Mouse (Mus musculus) left cerebral cortex, postnatal 25 days (tissue): ENCODE results near the gene Polg2. TPM values are rescaled to one million over a fixed set of nuclear protein-coding genes. Genes with fewer than 3 reads are reported as not detected.
"Not testable (repeated sequence)": the region's sequence is repeated elsewhere in the genome, so short reads cannot be mapped to it uniquely, and the experiment has no call there.

Experiments
- DNase-seq, 2 experiments: peaks; one replicate each; pipeline ENCODE4 v3.0.0; 2022; ENCODE audit warnings: low spot score in 2 of 2, mixed read lengths in 1 of 2
- intact Hi-C: fragments of 180-260 bp; cut with DNase I; formaldehyde crosslinking; loops from one replicate; pipeline ENCODE4 v1.15.1; 2025
- total RNA-seq, 2 experiments: library from RNA; stranded (reverse); gene quantifications; 2 replicates each; pipeline ENCODE4 v1.2.3; 2021

Polg2 gene
- total RNA-seq = 1 to 10 TPM; 2.8 to 4.4 TPM

DNA sequence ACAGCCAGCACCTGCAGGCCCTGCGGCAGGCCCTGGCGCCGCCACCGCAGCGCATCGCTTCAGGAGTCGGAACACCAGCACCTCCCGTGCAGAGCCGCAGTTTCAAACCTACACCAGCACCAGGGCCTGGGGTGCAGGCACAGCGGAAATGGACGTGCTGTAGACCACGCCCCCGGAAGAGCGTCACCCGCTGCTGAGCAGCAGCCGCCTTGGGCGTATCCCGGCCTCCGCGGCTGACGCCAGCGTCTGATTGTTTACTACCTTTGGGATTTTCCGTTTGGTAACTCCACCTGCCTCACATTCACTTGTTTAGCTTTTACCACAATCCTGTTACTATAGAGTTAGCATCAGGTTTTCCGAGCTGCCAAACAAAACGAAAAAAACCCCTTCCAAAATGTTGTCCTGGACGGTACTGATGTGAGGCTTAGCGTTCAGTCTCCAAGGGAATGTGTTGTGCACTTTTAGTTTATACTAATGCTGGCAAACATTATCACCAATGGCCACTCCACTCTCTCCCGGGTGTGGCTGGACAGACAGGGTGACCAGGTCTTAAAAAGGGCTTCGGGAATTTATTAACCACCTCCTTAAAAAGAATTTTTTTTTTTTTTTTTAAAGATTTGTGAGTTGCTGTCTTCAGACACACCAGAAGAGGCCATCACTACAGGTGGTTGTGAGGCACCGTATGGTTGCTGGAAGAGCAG, at the start of gene Polg2:
TSS of gene Polg2 (minus strand) at position 150 of the 701 bp plus-strand sequence.
- intact Hi-C loops = no loop called here
- peak; percentile 92 to 95 for DNase-seq

DNA sequence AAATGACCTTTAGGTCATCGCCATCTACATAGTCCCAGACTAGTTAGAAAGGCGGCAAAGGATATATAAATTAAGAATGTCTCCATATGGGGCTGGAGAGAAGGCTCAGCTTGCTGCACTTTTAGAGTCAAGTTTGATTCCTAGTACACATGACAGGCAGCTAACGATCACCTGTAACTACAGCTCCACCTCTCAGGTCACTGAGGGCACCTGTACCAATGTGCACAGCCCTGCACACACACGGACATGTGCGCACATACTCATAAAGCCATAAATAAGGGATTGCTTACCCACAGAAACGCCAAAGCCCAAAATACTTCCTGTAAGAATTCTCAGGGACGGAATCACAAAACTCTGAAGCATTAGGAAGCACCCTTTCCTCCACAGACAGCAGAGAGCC, 48.7 kb upstream of the Polg2 start:
- no peak for DNase-seq
- intact Hi-C loops = no loop called here

DNA sequence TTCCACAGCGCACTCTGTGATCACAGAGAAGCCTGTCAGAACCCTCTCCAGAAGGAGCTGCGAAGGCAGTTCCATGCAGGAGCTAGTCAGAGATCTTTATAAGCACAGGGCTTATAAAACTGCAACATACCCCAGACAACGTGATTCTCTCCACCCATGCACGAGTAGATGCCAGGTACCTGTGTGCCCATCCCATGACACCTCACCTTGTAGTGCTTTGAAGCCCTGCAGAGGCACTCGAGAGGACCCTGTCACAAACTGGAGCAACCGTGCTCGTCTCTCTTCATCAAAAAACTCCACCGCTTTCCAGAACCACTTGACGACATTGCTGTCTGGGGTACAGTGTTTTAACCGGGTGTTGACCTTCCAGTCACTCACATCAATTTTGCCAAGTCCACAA, 45.1 kb upstream of the Polg2 start:
- DNase-seq = no peak
- intact Hi-C loops = no loop called here

DNA sequence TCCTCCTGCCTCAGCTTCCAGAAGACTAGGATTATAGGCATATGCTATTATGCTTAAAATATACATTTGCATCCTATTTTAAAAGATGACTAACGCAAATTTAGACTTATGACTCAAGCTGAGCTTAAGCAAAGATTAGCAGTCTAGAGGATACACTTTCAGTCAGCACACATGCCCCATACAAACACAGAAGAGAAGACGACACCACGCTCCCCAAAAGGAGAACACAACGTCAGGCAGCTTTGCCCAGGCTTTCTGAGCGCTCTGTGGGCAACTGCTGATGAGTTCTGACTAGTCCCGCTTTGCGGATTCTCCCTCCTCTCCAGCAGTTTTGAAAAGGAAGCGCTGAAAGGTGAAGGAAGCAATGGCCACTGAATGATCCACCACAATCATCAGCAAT, 44.4 kb upstream of the Polg2 start:
- peak in 1 of 2 experiments; percentile 63 for DNase-seq
- intact Hi-C loops = loop anchor here (2.0 kb wide), 1 partner anchor 35 kb away; the partner anchor contains the start of genes Cep95 and Ddx5

DNA sequence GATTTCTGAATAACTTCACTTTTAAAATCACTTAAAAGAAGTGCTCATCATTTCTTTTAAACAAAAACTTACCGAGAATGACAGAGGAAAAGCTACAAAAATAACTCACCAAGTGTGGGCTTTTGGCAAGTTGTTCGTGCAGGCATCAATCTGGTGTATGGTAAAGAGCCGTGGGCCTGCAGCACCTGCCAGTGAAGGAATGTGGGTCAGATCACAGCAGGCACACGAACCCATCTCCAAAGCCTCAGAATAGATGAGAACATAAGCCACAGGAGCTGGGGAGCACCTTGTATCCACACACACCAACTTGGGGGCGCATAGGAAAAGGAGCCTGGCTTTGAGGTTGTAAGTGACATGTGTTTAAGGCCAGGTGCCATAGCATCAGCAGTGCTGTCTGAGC, 43.6 kb upstream of the Polg2 start:
- peak; percentile 68 to 91 for DNase-seq
- intact Hi-C loops = loop anchor here (2.0 kb wide), 1 partner anchor 34 kb away; the partner anchor contains the start of genes Cep95 and Ddx5

DNA sequence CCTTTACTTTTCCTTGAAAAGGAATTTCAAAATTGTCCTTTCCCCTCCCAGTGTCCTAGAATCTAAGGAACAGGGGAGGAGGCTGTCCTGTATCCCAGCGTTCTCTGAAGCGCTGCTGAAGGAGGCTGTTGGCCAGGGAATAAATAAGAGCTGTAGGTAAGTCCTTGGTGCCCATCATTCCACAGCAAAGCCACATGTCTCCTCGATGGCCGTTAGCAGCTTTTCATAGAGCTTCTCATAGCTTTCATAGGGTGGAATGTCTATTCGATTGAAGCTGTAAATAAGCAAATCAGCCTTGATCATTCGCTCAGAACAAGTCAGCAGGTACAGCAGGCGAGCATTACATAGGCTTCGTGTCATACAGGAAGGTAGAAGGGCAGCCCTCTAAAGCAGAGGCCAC, 43.2 kb upstream of the Polg2 start:
- intact Hi-C loops = loop anchor here (2.0 kb wide), 1 partner anchor 34 kb away; the partner anchor contains the start of genes Cep95 and Ddx5
- DNase-seq = no peak

DNA sequence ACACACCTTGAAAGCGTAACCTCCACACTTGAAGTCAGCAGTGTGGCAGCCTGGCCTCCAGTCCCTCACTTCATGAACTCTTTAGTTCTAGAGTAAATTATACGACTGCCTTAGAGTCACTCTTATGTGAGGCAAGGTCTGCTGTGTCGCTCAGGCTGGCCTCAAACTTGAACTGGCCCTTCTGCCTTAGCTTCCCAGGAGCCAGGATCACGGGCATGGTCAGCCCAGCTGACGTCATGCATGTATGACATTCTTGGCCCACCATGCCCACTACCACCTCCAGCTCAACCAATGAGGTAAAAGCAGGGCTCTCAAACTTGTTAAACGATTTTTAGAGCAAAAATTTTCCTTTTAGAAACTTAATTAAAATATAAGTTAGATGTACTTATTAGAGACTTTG, 42.1 kb upstream of the Polg2 start:
- DNase-seq = no peak
- intact Hi-C loops = no loop called here

DNA sequence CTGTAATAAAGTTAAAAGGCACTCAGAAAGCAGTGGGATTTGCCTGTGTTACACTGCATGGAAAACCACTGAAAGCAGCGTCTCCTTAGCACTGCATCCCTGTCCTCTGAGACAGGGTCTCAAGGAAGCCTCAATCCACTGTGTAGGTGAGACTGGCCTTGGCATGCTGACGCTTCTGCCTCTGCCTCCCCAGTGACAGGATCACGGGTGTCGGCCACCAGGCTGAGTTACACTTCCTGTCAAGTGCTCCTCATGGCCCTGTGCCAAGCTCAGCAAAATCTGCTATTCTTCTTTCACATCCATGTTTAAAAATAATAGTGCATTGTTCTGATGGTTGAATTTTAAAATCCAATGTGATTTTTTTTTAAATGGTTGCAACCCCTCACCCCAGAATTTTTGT, 41.6 kb upstream of the Polg2 start:
- intact Hi-C loops = no loop called here
- peak; percentile 17 to 55 for DNase-seq

DNA sequence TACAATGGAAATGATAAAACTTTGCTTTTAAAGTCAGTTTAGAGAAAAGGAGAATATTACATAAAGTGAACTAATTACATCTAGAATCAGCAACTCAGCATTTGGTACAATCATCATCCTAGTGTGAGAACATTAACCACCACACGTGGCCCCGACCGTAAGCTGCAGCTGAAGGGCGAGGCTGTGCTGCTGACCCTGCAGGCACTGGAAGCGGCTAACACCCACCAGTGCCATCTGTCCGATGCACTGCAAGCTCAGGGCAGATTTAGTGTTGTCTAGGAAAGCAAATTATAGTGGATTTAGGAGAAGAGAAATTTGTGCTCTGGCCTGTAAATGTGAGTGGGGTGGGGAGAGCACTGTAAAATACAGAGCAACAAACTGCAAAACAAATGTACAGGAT, 40.9 kb upstream of the Polg2 start:
- intact Hi-C loops = no loop called here
- DNase-seq = peak; percentile 9 to 17

DNA sequence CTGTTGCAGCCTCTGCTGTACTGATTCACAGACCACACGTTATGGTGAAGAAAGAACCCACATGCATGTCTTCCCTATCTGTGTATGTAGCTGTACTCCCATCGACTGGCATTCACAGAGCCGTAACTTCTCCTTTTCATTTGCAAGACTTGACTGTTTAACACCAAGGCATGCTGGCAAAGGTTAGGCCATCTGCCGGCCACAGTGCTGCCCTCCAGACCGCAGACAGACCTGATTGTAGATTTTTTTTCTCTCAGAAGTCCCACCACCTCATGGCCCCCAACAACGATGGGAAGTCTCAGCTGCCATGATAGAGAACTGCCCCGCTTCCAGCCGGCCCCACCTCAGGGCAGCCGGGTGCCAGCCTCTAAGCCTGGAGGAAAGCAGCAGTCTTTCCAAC, 40.3 kb upstream of the Polg2 start:
- no peak for DNase-seq
- intact Hi-C loops = no loop called here

DNA sequence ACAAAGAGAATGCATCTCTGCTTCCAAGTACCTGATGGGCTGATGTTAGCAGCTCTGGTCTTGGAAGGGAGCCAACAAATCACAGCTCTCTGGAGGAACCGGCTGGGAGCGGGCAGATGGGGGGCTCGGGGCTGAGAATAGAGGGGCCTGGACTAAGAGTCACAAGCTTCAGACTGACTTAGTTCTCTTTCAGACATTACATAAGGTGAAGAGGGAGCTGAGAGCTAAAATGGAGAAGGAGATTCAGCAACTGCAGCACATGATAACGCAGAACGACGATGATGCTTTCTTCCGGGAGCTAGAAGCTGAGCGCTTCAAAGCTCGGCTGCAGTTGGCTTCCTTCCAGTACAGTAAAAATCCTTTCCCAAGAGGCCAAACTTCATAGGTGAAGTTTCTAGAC, 39.0 kb upstream of the Polg2 start:
- DNase-seq = peak; percentile 18 to 62

DNA sequence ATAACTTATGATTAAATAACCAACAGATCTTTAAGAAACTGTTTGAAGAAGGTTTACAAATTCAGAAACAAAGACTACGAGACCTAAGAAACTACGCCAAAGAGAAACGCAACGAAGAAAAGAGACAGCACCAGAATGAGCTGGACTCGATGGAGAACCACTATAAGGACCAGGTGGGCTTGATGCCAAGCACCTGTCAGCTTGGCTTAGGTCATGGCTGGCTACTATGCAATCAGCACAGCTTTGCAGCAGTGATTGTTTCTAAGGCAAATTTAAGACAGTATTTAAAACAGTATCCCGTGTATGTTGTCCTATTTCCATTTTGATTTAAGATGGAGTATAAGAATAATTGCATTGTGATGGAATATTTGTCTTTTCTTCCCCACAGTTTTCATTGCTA, 38.5 kb upstream of the Polg2 start:
- intact Hi-C loops = no loop called here
- DNase-seq = peak in 1 of 2 experiments; percentile 17

More for the DNA sequence above, 39.0 kb upstream of the Polg2 start:
- intact Hi-C loops = no loop called here

DNA sequence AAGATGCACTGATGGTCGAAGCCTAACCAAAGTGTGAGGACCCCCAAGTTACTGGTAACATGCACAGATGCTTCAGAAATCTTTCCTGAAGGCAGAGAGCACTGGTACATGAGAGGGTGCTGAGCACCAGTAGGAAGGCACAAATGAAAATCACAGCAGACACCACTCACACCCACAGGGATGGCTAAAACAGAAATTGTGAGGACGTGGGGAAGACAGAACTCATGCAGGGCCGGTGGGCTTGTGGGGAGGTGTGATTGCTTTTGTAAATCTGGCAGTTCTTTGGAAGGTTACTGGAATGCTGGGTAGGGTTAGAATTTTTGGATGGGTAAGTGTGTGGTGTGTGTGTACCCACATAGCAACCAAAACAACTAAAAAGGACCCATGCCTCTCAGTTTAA, 37.8 kb upstream of the Polg2 start:
- intact Hi-C loops = no loop called here
- DNase-seq = peak; percentile 10 to 75

DNA sequence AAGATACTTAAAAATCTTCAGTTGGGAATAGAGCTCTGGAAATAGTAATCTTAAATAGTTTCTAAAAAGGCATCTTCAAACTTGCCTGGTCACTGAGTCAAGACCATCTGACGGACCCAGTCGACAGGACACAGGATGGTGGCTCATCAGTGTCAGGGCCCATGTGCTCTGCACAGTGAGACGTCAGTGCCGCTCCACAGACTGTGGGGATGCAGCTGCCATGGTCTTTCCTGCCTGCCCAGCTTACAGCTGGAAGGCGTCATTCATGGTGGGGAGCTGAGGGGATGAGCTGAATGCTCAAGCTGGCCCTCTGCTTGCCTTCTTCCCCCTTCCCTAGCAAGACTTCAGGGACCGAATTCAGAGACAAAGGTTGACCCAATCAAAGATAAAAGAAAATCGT, 37.0 kb upstream of the Polg2 start:
- intact Hi-C loops = no loop called here
- DNase-seq = peak in 1 of 2 experiments; percentile 14

DNA sequence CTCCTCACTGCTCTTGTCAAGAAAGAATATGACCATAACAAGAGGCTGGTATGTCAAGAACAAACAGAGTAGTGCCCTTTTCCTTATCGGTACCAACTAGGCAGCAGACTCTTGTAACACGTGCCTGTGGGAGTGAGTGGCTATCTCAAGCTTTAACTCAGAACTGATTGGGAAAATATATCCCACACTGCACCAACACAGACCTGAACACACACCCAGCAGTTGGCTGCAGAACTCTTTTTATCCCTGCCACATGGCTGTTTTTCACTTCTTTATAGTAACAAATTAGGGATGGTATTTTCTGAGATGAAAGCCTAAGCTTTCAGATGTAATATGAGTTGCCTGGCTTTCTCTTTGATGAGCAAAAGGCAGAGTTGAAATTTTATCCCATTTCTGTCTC, 36.4 kb upstream of the Polg2 start:
- DNase-seq = peak; percentile 15 to 70

DNA sequence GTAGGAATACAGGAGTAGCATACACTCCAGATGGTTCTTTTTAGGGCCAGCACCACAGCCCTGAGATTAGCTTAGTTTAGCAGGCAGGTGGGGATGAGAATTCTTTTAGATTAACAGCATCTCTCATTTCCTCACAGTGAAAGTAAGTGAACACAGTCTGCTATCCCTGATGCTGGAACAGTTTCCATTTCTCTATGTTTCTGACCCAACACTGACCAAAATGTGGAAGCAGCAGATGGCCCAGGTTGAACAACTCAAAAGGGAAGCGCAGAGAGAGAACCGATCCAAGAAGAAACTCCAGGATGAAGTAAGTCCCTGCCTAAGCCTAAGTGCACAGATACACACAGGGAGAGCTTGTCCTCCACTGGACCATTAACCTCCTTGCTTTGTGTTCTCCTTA, 36.0 kb upstream of the Polg2 start:
- DNase-seq = peak in 1 of 2 experiments; percentile 59
- intact Hi-C loops = loop anchor here (2.0 kb wide), 1 partner anchor 27 kb away; the partner anchor contains the start of genes Cep95 and Ddx5

More for the DNA sequence above, 36.4 kb upstream of the Polg2 start:
- intact Hi-C loops = loop anchor here (2.0 kb wide), 1 partner anchor 27 kb away; the partner anchor contains the start of genes Cep95 and Ddx5

DNA sequence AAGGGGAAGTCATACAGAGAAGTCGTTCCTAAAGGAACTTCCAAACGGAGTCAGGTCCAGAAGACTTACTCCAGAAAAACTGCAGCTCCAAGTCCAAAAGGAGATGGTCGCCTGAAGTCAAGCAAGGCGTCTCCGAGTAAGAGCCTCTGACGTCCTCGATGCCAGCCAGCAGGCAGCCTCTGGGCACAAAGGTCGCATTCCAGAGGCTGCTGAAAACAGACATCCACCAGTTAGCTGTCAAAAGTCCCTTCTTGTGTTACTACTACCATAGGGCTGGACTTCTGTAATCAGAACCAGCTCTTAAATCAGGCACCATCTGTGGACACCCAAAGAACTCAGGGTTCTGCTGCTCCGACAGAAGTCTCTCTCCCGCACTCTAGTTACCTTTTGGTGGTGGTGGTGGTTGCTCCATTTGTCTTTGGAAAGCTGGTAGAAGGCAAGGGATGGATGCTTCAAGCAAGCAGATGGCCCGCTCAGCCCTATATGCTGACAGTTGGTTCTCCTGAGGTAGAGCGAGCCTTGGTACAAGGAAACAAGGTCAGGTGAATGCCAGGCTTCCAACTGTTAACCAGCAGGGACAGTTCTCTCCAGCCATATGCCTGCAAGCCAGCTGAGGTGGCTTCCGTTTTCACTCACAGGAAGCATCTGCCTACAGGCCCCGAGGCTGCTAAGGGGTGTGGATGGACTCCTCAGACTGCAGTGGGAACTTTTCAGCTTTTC, 35.4 kb upstream of the Polg2 start:
- intact Hi-C loops = loop anchor here (2.0 kb wide), 1 partner anchor 26 kb away; the partner anchor contains the start of genes Cep95 and Ddx5
- DNase-seq = peak in 1 of 2 experiments; percentile 7

DNA sequence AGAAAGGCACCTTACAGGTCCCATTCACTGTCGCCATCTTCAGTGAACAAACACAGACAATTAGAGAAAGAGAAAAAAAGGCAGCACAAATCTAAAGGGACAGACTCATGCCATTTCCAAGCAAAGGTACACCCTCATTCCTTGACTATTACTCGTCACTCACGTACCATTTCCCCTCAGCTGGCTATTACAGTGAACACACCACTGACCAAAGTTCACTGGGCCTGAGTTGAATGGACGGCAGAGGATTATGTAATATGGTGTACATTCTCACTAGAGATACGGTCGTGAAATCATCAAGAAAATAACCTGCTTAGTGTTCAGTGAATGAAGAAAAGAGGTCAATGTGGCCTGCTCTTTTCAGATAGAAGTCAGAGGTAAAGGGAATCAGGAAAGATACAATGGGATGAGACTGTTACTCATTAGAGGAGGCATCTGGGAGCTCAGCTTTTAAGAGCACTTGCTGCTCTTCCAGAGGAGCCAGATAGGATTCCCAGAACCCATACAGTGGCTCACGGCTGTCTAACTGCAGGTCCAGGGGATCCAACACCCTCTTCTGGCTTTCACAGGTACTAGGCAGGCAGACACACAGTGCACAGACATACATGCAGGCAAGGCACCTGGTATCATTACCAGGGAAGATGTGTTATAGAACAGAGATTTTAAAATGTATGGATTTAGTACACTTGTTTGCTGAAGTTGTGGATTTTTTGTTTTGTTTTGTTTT, 33.2 kb upstream of the Polg2 start:
- intact Hi-C loops = no loop called here
- DNase-seq = no peak

DNA sequence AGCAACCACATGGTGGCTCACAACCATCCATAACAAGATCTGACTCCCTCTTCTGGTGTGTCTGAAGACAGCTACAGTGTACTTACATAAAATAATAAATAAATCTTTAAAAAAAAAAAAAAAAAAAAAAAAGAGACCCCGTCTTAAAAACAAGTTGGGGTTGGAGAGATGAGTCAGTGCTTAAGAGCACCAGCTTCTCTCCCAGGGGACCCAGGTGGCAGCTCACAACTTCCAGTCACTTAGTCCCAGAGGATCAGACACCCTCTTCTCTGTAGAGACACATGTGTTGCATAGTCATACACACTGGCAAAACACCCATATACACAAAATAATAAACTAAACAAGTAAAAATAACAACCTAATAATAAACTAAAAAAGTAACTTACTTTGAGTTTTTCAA, 28.1 kb upstream of the Polg2 start:
- intact Hi-C loops, DNase-seq: not testable (repeated sequence)

DNA sequence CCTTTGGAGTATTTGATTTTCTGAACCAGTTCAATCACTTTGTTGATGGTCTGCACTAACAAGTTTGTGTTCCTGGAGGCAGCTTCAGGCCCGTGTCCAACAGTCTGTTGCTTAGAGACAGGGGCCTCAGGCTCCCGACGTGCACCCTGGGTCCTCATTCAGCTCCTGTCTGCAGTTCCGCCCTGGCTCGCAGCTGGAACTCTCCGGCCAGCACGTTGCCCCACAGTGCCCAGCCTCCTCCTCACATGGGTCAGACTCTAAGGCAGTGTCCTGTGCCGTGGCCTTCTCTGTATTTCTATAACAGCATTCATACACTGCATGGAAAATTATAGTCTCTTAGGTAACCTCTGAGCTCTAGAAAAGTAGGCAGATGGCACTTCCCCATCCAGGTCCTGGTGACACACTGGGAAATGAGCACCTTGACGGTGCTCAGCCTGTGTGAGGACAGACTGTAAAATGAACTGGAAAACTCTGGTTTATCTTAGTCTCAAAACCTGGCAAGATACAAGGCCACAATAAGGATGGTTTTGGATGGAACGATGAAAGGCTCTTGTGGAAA, 22.8 kb upstream of the Polg2 start:
- intact Hi-C loops = loop anchor here (5.0 kb wide), 1 partner anchor 175 kb away; no protein-coding TSS in a partner anchor
- no peak for DNase-seq
